Mouse (Mus musculus) left cerebral cortex, adult 8-10 months (tissue): ENCODE results near the gene Gal3st2b. TPM values are rescaled to one million over a fixed set of nuclear protein-coding genes. Genes with fewer than 3 reads are reported as not detected.
"Not testable (repeated sequence)": the region's sequence is repeated elsewhere in the genome, so short reads cannot be mapped to it uniquely, and the experiment has no call there.

Experiments
- DNase-seq, 2 experiments: peaks; one replicate each; pipeline ENCODE4 v3.0.0; 2022; ENCODE audit warnings: low spot score in 2 of 2
- total RNA-seq, 4 experiments: library from RNA; stranded (reverse); gene quantifications; 2 replicates each; pipeline ENCODE4 v1.2.4; 2022

The Gal3st2b gene
- total RNA-seq, 4 experiments from 2014 or later: 0.16 to 0.41 (median 0.34) TPM

GRCm38 (mm10) chr1:93978287-93978686, 60.2 kb downstream of the Gal3st2b start:
- DNase-seq: not testable (repeated sequence)

- not testable (repeated sequence) for DNase-seq
These were observed 62.8 kb downstream of the Gal3st2b start for GRCm38 (mm10) chr1:93980932-93981331.

- DNase-seq: no peak
These were observed 68.1 kb downstream of the Gal3st2b start for GRCm38 (mm10) chr1:93986167-93986566.

- DNase-seq: no peak
These were observed 70.7 kb downstream of the Gal3st2b start for GRCm38 (mm10) chr1:93988786-93989185.

GRCm38 (mm10) chr1:93990209-93990608, 72.1 kb downstream of the Gal3st2b start, which contains the start of gene Gal3st2c:
TSS of gene Gal3st2c (plus strand) at chr1:93990509.
- not testable (repeated sequence) for DNase-seq

- not testable (repeated sequence) for DNase-seq
These were observed 73.0 kb downstream of the Gal3st2b start for GRCm38 (mm10) chr1:93991068-93991467.

GRCm38 (mm10) chr1:93991491-93991890, 73.4 kb downstream of the Gal3st2b start:
- not testable (repeated sequence) for DNase-seq

Other genes with a start within 250 kb of the Gal3st2b start
- 10 to 100 TPM; 26.6 to 35.9 (median 30.8) TPM for gene Bok, start 232.7 kb upstream of the Gal3st2b start, total RNA-seq
- gene Atg4b, start 166.8 kb upstream of the Gal3st2b start, total RNA-seq: 10 to 100 TPM; 77.7 to 85.0 (median 79.6) TPM
- 10 to 100 TPM; 33.6 to 45.6 (median 42.1) TPM for gene Thap4, start 163.4 kb upstream of the Gal3st2b start, total RNA-seq
- gene Dtymk, start 116.4 kb upstream of the Gal3st2b start, total RNA-seq: 10 to 100 TPM; 45.2 to 50.9 (median 46.1) TPM
- gene Ing5, start 114.3 kb upstream of the Gal3st2b start, total RNA-seq: 10 to 100 TPM; 11.8 to 14.5 (median 13.9) TPM
- 10 to 100 TPM; 11.0 to 18.3 (median 15.6) TPM for gene D2hgdh, start 93.4 kb upstream of the Gal3st2b start, total RNA-seq
- under 1 TPM in 2 of 4 experiments, not detected in 2; 0.13 to 0.14 TPM for gene Gal3st2, start 57.0 kb upstream of the Gal3st2b start, total RNA-seq
- gene Gal3st2c, start 72.2 kb downstream of the Gal3st2b start, total RNA-seq: under 1 TPM in 2 of 4 experiments, not detected in 2; 0.07 to 0.12 TPM
- gene Neu4, start 102.1 kb downstream of the Gal3st2b start, total RNA-seq: 1 to 10 TPM; 4.7 to 9.3 (median 6.2) TPM
- gene Pdcd1, start 134.2 kb downstream of the Gal3st2b start, total RNA-seq: 1 to 10 TPM in 2 of 4 experiments, under 1 TPM in 1, not detected in 1; 0.49 to 3.6 (median 2.9) TPM